Mouse (Mus musculus): ENCODE measurements around the gene B4galt1. TPM values are rescaled to one million over a fixed set of nuclear protein-coding genes. Genes with fewer than 3 reads are reported as not detected.

The B4galt1 gene
- polyA plus RNA-seq, 1 experiment from 2014 or later = 20.0 TPM

GRCm38 (mm10) chr4:40839251-40839650, 14.6 kb downstream of the B4galt1 start:
- no peak for ATAC-seq (ENCODE audit: insufficient read depth, low FRiP score, low TSS enrichment)
- no peak for DNase-seq (ENCODE audit: low spot score)
- H3K36me3 ChIP-seq (ENCODE audit: control insufficient read depth, insufficient read depth, low read length) = no peaks in the 10 kb centered on the region
- peaks cover 1% of the 10 kb centered on the region; the same call in 1 of the 2 replicates for H3K4me1 ChIP-seq (ENCODE audit: control insufficient read depth, insufficient read depth, low read length)
- no peaks in the 10 kb centered on the region for H3K9me3 ChIP-seq (ENCODE audit: control insufficient read depth, low read length)
- H3K4me3 ChIP-seq (ENCODE audit: low read depth, low read length) = no peak overlapping the region
- no peak overlapping the region for H3K27ac ChIP-seq (ENCODE audit: low read depth, low read length)
- no peak overlapping the region for H3K4me2 ChIP-seq (ENCODE audit: low read depth)
- H3K27me3 ChIP-seq (ENCODE audit: control insufficient read depth, insufficient read depth, low read length) = no peaks in the 10 kb centered on the region
- H3K9ac ChIP-seq (ENCODE audit: low read length) = no peak overlapping the region
- 93% methylated on average over 12 of the region's 12 CpGs for WGBS

- Histone ChIP-seq H3K9ac (ENCODE audit: low read length) (no peak overlapping the region), H3K27ac (ENCODE audit: low read depth, low read length) (no peak overlapping the region), H3K4me1 (ENCODE audit: control insufficient read depth, insufficient read depth, low read length) (no peaks in the 10 kb centered on the region), H3K4me2 (ENCODE audit: low read depth) (no peak overlapping the region), H3K4me3 (ENCODE audit: low read depth, low read length) (no peak overlapping the region), H3K36me3 (ENCODE audit: control insufficient read depth, insufficient read depth, low read length) (no peaks in the 10 kb centered on the region), H3K9me3 (ENCODE audit: control insufficient read depth, low read length) (no peaks in the 10 kb centered on the region), H3K27me3 (ENCODE audit: control insufficient read depth, insufficient read depth, low read length) (no peaks in the 10 kb centered on the region)
- DNase-seq (ENCODE audit: low spot score) (no peak), ATAC-seq (ENCODE audit: insufficient read depth, low FRiP score, low TSS enrichment) (no peak)
- WGBS = 84% methylated on average over 10 of the region's 10 CpGs
These were observed 16.1 kb downstream of the B4galt1 start for GRCm38 (mm10) chr4:40837451-40838285.

GRCm38 (mm10) chr4:40837008-40837407, 16.8 kb downstream of the B4galt1 start:
- Histone ChIP-seq H3K27ac (ENCODE audit: low read depth, low read length) (no peak overlapping the region), H3K36me3 (ENCODE audit: control insufficient read depth, insufficient read depth, low read length) (no peaks in the 10 kb centered on the region), H3K27me3 (ENCODE audit: control insufficient read depth, insufficient read depth, low read length) (no peaks in the 10 kb centered on the region), H3K9ac (ENCODE audit: low read length) (no peak overlapping the region), H3K4me2 (ENCODE audit: low read depth) (no peak overlapping the region), H3K4me3 (ENCODE audit: low read depth, low read length) (no peak overlapping the region), H3K4me1 (ENCODE audit: control insufficient read depth, insufficient read depth, low read length) (no peaks in the 10 kb centered on the region), H3K9me3 (ENCODE audit: control insufficient read depth, low read length) (no peaks in the 10 kb centered on the region)
- ATAC-seq (ENCODE audit: insufficient read depth, low FRiP score, low TSS enrichment) = no peak
- no peak for DNase-seq (ENCODE audit: low spot score)
- 93% methylated on average over 3 of the region's 3 CpGs for WGBS

- 88% methylated on average over 5 of the region's 5 CpGs for WGBS
- ATAC-seq (ENCODE audit: insufficient read depth, low FRiP score, low TSS enrichment) (no peak), DNase-seq (ENCODE audit: low spot score) (no peak)
- no peak overlapping the region for H3K9ac ChIP-seq (ENCODE audit: low read length)
- no peaks in the 10 kb centered on the region for H3K36me3 ChIP-seq (ENCODE audit: control insufficient read depth, insufficient read depth, low read length)
- no peak overlapping the region for H3K27ac ChIP-seq (ENCODE audit: low read depth, low read length)
- no peaks in the 10 kb centered on the region for H3K4me1 ChIP-seq (ENCODE audit: control insufficient read depth, insufficient read depth, low read length)
- no peaks in the 10 kb centered on the region for H3K27me3 ChIP-seq (ENCODE audit: control insufficient read depth, insufficient read depth, low read length)
- no peaks in the 10 kb centered on the region for H3K9me3 ChIP-seq (ENCODE audit: control insufficient read depth, low read length)
- no peak overlapping the region for H3K4me3 ChIP-seq (ENCODE audit: low read depth, low read length)
- no peak overlapping the region for H3K4me2 ChIP-seq (ENCODE audit: low read depth)
These were observed 18.9 kb downstream of the B4galt1 start for GRCm38 (mm10) chr4:40834872-40835271.

GRCm38 (mm10) chr4:40834232-40834786, 19.5 kb downstream of the B4galt1 start:
- Histone ChIP-seq H3K36me3 (ENCODE audit: control insufficient read depth, insufficient read depth, low read length) (no peaks in the 10 kb centered on the region), H3K27ac (ENCODE audit: low read depth, low read length) (no peak overlapping the region), H3K9ac (ENCODE audit: low read length) (no peak overlapping the region), H3K27me3 (ENCODE audit: control insufficient read depth, insufficient read depth, low read length) (no peaks in the 10 kb centered on the region), H3K4me3 (ENCODE audit: low read depth, low read length) (no peak overlapping the region), H3K4me1 (ENCODE audit: control insufficient read depth, insufficient read depth, low read length) (no peaks in the 10 kb centered on the region), H3K9me3 (ENCODE audit: control insufficient read depth, low read length) (no peaks in the 10 kb centered on the region), H3K4me2 (ENCODE audit: low read depth) (no peak overlapping the region)
- 96% methylated on average over 4 of the region's 4 CpGs for WGBS
- no peak for ATAC-seq (ENCODE audit: insufficient read depth, low FRiP score, low TSS enrichment)
- DNase-seq (ENCODE audit: low spot score) = no peak

- WGBS = 97% methylated on average over 9 of the region's 9 CpGs
- Histone ChIP-seq H3K9me3 (ENCODE audit: control insufficient read depth, low read length) (no peaks in the 10 kb centered on the region), H3K27me3 (ENCODE audit: control insufficient read depth, insufficient read depth, low read length) (no peaks in the 10 kb centered on the region), H3K9ac (ENCODE audit: low read length) (no peak overlapping the region), H3K36me3 (ENCODE audit: control insufficient read depth, insufficient read depth, low read length) (no peaks in the 10 kb centered on the region), H3K4me2 (ENCODE audit: low read depth) (no peak overlapping the region), H3K4me1 (ENCODE audit: control insufficient read depth, insufficient read depth, low read length) (no peaks in the 10 kb centered on the region), H3K4me3 (ENCODE audit: low read depth, low read length) (no peak overlapping the region), H3K27ac (ENCODE audit: low read depth, low read length) (no peak overlapping the region)
- no peak for DNase-seq (ENCODE audit: low spot score)
- no peak for ATAC-seq (ENCODE audit: insufficient read depth, low FRiP score, low TSS enrichment)
These were observed 20.2 kb downstream of the B4galt1 start for GRCm38 (mm10) chr4:40833381-40834231.

- no peaks in the 10 kb centered on the region for H3K36me3 ChIP-seq (ENCODE audit: control insufficient read depth, insufficient read depth, low read length)
- no peak overlapping the region for H3K27ac ChIP-seq (ENCODE audit: low read depth, low read length)
- H3K9ac ChIP-seq (ENCODE audit: low read length) = no peak overlapping the region
- ATAC-seq (ENCODE audit: insufficient read depth, low FRiP score, low TSS enrichment) = no peak
- DNase-seq (ENCODE audit: low spot score) = no peak
- H3K9me3 ChIP-seq (ENCODE audit: control insufficient read depth, low read length) = no peaks in the 10 kb centered on the region
- 84% methylated on average over 5 of the region's 5 CpGs for WGBS
- no peaks in the 10 kb centered on the region for H3K4me1 ChIP-seq (ENCODE audit: control insufficient read depth, insufficient read depth, low read length)
- H3K4me2 ChIP-seq (ENCODE audit: low read depth) = no peak overlapping the region
- H3K27me3 ChIP-seq (ENCODE audit: control insufficient read depth, insufficient read depth, low read length) = no peaks in the 10 kb centered on the region
- no peak overlapping the region for H3K4me3 ChIP-seq (ENCODE audit: low read depth, low read length)
These were observed 23.3 kb downstream of the B4galt1 start for GRCm38 (mm10) chr4:40830530-40830929.

- DNase-seq (ENCODE audit: low spot score) = no peak
- Histone ChIP-seq H3K4me2 (ENCODE audit: low read depth) (no peak overlapping the region), H3K9ac (ENCODE audit: low read length) (no peak overlapping the region), H3K27ac (ENCODE audit: low read depth, low read length) (no peak overlapping the region), H3K9me3 (ENCODE audit: control insufficient read depth, low read length) (no peaks in the 10 kb centered on the region), H3K4me1 (ENCODE audit: control insufficient read depth, insufficient read depth, low read length) (no peaks in the 10 kb centered on the region), H3K36me3 (ENCODE audit: control insufficient read depth, insufficient read depth, low read length) (no peaks in the 10 kb centered on the region), H3K4me3 (ENCODE audit: low read depth, low read length) (no peak overlapping the region), H3K27me3 (ENCODE audit: control insufficient read depth, insufficient read depth, low read length) (no peaks in the 10 kb centered on the region)
- no peak for ATAC-seq (ENCODE audit: insufficient read depth, low FRiP score, low TSS enrichment)
- 86% methylated on average over 13 of the region's 13 CpGs for WGBS
These were observed 24.0 kb downstream of the B4galt1 start for GRCm38 (mm10) chr4:40829654-40830400.
